Mouse (Mus musculus) hematopoietic stem cell, adult 5-6 weeks (primary cell): ENCODE results near the gene Arhgef3. TPM values are rescaled to one million over a fixed set of nuclear protein-coding genes. Genes with fewer than 3 reads are reported as not detected.

Source experiments
- ATAC-seq, 2 experiments: fragments of 125-278 bp in 1 of 2; replicated peaks in 1 of 2; 2 replicates each; pipeline ENCODE4 v1.8.0; 2016 to 2017; ENCODE audit warnings: inconsistent platforms in 2 of 2, mild to moderate bottlenecking in 2 of 2, moderate number of reproducible peaks in 2 of 2, low read depth in 1 of 2, moderate TSS enrichment in 1 of 2; ENCODE audit not compliant: low FRiP score in 2 of 2, poor library complexity in 2 of 2, severe bottlenecking in 2 of 2, insufficient read depth in 1 of 2, low TSS enrichment in 1 of 2
- total RNA-seq: library from RNA; stranded (forward); fragments of 172-1452, 232-1000 nt; gene quantifications from 2 replicates; pipeline ENCODE4 v1.2.3, GENCODE M21; 2017

Arhgef3 gene
- total RNA-seq, 1 experiment from 2014 or later, result 43.4 TPM

GRCm38 (mm10) chr14:27351476-27352079 is 236.9 kb downstream of the Arhgef3 start:
- ATAC-seq, result peak; percentile 81 to 83

DNA sequence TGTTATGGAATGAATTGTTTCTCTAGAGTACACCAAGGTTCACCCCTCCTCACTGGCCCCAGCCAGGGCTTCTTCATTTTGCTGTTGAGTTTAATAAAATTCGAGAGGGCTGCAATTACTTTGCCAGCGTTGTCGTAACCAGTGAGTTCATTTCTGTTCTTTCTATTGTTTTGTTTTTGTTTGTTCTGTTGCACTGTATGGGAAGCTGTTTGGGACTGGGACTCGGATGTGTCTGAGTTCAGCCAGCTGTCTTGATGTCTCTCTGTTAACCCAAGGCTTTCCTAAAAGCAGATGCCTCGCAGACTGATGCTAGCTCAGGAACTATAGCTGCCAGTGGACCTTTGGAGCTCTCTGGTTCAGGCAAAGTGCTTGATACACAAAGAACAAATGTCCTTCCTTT is 237.8 kb downstream of the Arhgef3 start:
- ATAC-seq, result no peak

GRCm38 (mm10) chr14:27355151-27355550 is 240.5 kb downstream of the Arhgef3 start:
- ATAC-seq, result peak; percentile 40; a peak in 2 of 4 replicates

DNA sequence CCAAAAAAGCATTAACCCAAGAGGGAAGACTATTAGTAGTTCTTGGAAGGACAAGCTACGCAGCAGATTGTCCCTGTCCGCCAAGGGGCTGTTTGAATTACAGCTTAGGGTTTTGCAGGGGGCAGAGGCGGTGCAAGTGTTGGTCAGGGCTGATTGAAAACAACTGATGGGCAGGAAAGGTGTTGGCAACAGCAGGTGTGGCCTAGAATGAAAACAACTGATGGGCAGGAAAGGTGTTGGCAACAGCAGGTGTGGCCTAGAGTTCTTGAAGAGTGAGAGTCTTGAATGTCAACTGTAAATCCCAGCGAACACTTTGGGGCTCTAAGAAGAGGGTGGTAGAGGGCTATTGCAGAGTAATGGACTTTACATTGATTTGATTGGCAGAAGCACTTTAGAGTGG is 241.2 kb downstream of the Arhgef3 start:
- ATAC-seq, result no peak

- no peak for ATAC-seq
These were observed 242.4 kb downstream of the Arhgef3 start for GRCm38 (mm10) chr14:27357139-27357538.

GRCm38 (mm10) chr14:27358202-27358601 is 243.5 kb downstream of the Arhgef3 start:
- ATAC-seq, result no peak

DNA sequence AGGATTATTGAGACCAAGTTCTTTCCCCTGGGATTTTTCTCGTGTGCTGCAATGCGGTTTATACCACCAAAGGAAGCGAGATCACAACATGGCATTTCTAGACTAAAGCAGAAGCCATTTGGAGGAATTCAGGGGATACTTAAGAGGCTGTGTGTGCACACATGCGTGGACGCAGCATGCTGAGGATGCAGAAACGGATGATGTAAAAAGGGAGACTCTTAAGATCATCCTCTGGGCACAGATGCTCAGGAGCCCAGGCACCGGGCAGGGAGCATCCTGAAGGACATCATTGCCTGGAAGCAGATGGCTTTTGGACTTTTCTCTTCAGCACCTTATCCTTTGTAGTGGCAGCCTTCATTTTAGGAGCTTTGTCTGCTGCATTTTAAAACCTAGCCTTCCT is 246.2 kb downstream of the Arhgef3 start:
- ATAC-seq, result no peak

DNA sequence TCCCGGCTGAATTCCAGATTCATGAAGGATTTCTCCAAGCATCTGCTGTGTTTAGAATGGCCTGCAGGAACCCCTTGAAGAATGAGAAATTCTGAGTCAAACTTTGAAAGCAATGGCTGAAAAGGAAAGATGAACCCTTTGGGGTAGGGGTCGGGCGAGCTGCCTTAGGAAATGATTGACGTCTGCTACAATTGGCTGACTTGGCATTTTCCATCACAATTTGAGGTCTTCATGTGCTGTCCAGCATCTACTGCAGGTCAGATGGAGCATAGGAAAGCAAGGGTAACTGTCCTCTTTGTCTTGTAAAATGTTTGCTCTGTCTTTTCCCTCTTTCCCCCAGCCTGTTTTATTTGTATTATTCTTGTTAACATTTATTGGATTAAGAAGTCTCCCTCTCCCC is 246.8 kb downstream of the Arhgef3 start:
- ATAC-seq, result no peak

GRCm38 (mm10) chr14:27364668-27365257 is 250.1 kb downstream of the Arhgef3 start:
- ATAC-seq, result peak; percentile 42; a peak in 2 of 4 replicates

DNA sequence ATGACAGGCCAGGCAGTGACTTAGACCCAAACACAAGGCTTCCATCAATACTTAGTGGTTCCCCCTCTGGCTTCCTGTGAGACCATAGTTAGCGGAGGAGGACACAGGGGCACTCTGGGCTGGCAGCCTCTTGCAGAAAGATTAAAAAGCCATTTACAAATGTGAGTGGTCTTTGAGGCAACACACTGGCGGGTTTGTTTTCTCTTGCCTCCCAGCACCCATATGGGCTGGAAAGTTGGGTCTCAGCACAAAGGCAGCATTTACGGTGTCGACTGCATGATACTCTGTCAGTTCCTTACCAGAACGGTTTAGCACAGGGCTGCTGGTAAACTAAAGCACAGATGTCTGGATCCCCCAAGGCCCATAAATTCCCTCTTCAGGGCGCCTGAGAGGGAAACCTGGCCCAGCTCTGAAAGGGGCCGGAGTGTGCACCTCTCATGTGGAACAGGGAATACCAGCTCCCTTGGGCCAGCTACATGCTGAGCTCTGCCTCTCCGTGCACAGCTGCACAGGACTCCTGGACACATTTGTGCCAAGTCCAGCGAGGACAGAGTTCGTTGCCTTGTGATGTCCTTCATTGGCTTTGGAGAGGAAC is 252.5 kb downstream of the Arhgef3 start:
- 0 out of 4 replicates have a peak, but pooled peaks of 1 of the 2 experiments have one; percentile 6 for ATAC-seq

DNA sequence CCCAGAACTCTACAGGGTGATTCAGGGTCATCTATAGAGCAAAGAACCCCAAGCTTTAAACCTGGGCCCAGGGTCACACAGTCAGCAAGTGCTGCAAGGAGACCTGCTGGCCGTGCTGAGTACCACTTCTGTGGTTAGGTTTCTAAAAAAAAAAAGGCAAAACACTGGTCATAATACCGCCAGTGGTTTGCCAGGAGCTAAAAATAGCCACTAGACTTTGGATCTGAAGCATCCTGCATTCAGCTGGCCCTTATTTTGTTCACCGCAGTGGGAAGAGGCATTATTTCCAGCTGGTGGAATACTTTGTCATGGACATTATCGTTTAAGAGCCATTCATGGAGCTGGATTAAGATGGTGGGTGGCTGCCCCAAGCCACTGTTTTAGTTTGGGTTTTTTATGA is 253.9 kb downstream of the Arhgef3 start:
- no peak for ATAC-seq

DNA sequence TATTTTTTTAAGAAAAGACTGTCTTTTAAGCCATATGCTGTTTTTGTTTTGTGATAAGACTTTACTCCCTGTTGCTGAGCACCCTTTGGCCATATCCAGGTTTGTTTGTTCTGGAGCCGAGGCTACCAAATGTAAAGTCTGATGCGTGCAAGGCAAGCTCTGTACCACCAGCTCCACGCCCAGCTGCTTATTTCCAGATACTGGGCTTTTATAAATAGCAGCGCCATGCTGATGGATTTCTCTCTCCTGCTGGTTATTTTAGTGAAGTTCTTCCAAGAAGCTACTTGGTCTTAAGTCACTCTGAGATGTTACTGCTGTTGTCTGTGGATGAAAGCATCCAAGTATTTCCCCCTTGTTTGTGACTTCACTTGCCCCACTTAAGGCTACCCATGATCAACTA is 254.8 kb downstream of the Arhgef3 start:
- ATAC-seq, result no peak

DNA sequence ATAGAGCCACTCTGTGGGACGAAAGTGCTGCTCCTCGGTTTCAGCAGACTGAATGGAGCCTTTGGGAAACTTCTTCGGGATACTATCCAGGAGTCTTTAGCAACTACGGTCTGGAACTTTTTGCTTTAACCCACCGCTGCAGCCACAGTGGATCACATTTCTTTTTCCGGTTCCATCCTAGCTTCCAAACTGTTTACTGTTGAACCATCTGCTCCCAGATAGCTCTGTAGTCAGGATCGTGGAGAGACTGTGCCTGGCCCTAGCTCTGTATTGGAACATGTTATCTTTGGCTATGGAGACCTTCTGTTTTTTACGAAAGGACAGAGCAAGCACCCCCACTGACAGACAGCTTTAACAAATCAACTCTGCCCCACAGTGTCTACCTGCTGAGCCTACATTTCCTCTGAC is 257.0 kb downstream of the Arhgef3 start:
- no peak for ATAC-seq

DNA sequence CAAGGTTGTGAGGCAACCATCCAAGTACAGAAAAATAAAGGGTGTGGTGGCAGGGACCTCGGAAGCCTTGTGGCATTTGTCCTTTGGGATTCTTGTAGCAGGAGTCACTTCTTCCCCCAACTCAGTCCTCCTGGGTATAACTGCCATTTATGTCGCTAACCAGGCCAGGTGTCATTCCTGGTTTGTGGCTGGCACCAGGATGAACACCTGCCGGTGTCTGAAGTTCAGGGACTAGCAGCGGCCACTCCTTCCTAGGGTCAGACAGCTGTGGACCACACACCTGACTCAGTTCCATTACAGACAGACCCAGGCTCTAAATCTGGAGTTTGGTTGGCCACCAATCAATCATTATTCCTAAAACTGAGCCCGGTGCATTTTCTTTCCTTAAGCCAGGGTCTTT is 258.8 kb downstream of the Arhgef3 start:
- no peak for ATAC-seq

DNA sequence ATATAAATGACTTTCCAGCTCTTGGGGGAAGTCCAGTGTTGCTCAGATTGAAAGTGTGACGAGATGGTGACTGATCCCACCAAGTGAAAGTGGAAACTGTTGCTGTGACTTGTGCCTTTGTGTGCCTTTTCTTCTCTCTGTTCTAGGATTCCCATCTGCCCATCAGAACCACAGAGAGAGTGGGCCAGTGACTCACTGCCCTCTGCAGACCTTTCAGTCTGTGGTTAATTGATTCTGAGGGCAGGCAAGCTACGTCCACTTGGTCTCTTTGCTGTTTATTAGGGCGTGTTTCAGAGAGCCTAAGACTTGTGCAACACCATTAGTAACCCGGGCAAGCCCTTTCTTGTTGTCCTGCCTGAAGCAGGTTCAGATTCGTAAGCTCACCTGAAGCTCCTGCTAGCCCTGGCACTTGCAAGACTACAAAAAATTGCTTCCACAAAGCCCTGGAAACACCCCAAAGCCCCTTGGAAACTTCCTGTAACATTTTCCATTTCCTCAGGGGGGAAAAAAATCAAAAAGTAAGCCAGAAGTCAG is 261.5 kb downstream of the Arhgef3 start:
- ATAC-seq, result no peak

DNA sequence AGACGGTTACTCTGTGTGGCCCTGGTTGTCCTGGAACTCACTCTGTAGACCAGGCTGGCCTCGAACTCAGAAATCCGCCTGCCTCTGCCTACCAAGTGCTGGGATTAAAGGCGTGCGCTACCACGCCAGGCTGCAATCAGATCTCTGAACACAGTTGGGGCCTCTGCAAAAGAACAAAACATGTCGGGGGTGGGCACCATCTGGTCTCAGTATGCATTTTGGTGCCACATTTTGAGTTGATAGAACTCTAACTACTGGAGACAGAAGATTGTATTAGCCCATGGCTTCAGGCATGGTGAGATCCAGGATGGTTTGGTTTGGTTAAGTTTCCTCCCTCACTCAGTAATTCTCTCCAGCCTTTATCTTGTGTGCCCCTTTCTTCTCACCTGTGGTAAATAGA is 264.0 kb downstream of the Arhgef3 start:
- ATAC-seq, result no peak

DNA sequence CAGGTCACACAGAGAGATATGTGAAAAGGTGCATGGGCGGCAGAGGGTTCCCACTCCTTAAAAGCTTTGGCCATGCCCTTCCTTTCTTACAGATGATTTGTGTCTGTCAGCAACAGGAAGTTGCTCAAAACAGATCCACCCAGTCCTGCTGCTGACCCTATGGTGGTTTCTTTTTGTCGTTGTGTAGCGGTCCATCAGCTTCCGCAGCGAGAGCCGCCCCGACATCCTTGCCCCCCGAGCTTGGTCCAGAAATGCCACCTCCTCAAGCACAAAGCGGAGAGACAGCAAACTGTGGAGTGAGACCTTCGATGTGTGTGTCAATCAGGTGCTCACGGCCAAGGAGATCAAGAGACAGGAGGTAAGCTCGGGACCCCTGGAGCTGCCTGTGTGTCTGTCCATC is 264.7 kb downstream of the Arhgef3 start:
- ATAC-seq, result peak; percentile 68 to 75

- peak; percentile 13 to 14; a peak in 2 of 4 replicates for ATAC-seq
These were observed 266.8 kb downstream of the Arhgef3 start for GRCm38 (mm10) chr14:27381459-27381858.
